Mouse (Mus musculus): Measurements from ENCODE around the gene Grik3. TPM values are rescaled to one million over a fixed set of nuclear protein-coding genes. Genes with fewer than 3 reads are reported as not detected.

Gene Grik3
- polyA plus RNA-seq, 1 experiment from 2014 or later, result not detected

DNA sequence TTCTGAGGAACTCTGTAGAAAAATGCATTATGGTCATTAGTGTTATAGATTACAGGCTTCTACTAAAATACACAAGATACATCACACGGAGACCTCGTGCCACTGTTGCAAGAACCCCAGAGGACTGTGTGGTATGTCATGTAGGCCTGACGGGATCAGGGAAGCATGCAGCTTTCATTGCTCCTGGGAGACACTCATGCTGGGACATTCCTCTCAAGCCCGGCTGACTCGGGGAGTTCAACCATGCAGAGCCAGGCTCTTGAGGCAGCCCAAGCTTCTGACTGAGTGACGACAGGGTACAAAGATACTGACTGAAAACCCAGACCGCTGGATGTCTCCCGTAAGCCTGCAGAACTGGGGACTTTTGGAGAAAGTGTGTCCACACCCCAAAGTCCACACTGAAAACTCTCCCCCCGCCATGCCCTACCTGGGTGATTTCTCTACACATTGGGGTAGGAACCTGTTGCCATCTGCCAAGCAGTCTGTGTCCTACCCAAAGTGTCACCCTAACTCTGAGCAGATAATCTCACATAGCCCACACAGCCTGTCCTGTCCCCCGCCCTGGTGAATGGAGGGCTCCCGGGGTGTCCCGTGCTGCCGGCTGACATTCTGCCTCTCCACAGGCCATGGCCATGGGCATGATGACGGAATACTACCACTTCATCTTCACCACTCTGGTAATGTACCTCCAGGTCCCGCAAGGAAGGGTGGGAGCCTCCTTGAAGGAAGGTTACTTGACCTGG, 150.6 kb downstream of the Grik3 start:
- Histone ChIP-seq H3K9ac (ENCODE audit: low read length) (no peak overlapping the region), H3K27ac (replicated peaks; ENCODE audit: low read depth, low read length) (no peak overlapping the region), H3K9me3 (ENCODE audit: control insufficient read depth, low read length) (no peaks in the 10 kb centered on the region), H3K27me3 (ENCODE audit: control insufficient read depth, insufficient read depth, low read length) (no peaks in the 10 kb centered on the region), H3K4me1 (ENCODE audit: control insufficient read depth, insufficient read depth, low read length) (no peaks in the 10 kb centered on the region), H3K4me3 (ENCODE audit: low read depth, low read length) (no peak overlapping the region), H3K36me3 (ENCODE audit: control insufficient read depth, insufficient read depth, low read length) (no peaks in the 10 kb centered on the region), H3K4me2 (ENCODE audit: low read depth, severe bottlenecking) (no peak overlapping the region)
- WGBS, result 89% methylated on average over 15 of the region's 15 CpGs
- ATAC-seq (ENCODE audit: insufficient number of reproducible peaks, low FRiP score, low TSS enrichment, low read depth) (no peak), DNase-seq (ENCODE audit: low spot score) (no peak)

DNA sequence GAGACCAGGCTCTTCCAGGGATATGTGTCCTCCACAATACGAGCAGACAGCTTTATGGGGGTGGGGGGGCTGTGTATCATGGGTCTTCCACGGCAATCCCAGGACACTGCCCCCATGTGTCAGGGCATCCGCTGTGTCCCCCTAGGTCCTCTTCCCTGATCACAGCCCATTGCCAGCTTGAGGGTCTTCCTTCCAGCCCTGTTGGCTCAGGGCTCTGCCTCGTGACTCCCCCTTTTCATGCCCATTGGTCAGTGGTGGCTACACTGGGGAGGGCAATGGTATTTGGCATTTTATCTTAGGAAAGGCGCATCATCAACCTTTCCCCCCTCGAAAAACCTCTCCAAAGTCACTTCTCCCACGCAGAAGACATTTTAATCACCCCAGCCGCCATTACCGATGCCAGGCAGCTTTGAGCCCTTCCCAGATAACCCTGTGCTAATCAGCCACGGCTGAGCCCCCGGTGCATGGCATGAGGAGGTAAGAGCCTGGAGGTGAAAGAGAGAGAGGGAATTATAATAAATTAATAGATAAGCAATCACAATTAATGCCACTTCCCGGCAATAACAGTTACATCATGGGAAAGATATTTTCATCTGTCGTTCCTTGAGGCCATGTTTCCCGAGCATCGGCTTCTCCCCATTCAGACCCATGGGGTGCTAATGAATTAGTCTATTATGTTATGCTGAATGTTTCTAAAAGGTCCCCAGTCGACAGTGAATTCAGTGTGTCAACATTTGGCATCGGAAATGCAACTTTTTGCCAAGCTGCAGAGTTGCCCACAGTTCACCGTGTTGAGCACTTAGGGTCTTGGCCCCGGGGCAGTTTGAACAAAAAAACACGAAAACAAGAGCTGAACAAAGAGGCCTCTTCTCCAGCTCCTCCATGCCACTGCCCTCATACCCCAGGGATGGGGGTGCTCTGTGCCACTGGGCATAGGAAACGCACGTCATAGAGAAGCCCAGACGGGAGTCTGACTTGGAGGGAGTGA, 154.4 kb downstream of the Grik3 start:
- no peak overlapping the region for H3K9ac ChIP-seq (ENCODE audit: low read length)
- H3K27ac ChIP-seq (replicated peaks; ENCODE audit: low read depth, low read length), result no peak overlapping the region
- WGBS, result 88% methylated on average over 23 of the region's 23 CpGs
- H3K36me3 ChIP-seq (ENCODE audit: control insufficient read depth, insufficient read depth, low read length), result no peaks in the 10 kb centered on the region
- no peaks in the 10 kb centered on the region for H3K4me1 ChIP-seq (ENCODE audit: control insufficient read depth, insufficient read depth, low read length)
- no peak overlapping the region for H3K4me3 ChIP-seq (ENCODE audit: low read depth, low read length)
- DNase-seq (ENCODE audit: low spot score) (no peak), ATAC-seq (ENCODE audit: insufficient number of reproducible peaks, low FRiP score, low TSS enrichment, low read depth) (no peak)
- H3K27me3 ChIP-seq (ENCODE audit: control insufficient read depth, insufficient read depth, low read length), result no peaks in the 10 kb centered on the region
- no peaks in the 10 kb centered on the region for H3K9me3 ChIP-seq (ENCODE audit: control insufficient read depth, low read length)
- no peak overlapping the region for H3K4me2 ChIP-seq (ENCODE audit: low read depth, severe bottlenecking)

DNA sequence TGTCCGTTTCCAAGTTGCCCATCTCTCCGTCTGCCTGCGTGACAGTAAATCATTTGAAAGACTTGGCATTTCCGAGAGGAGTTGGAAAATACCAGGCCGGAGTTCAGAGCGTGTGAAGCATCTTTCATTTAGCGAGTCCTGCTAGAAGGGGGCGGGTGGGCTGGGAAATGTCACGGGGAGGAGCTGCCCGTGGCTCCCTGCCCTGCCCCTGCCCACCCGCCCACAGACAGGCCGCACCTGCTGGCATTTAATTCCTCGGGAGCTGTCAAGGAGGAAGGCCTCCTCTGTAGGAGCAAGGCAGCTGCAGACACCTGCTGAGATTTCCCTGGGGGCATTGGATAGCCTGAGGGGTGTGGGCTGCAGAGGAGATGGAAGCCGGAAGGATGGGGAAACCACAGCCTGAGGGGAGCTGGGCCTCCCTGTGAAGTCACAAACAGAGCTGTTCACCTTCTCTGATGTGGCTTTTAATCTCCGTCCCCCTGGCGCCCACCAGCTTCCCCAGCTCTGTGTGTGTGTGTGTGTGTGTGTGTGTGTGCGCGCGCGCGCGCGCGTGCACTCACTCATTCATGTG, 161.3 kb downstream of the Grik3 start:
- Histone ChIP-seq H3K9ac (ENCODE audit: low read length) (no peak overlapping the region), H3K27me3 (ENCODE audit: control insufficient read depth, insufficient read depth, low read length) (no peaks in the 10 kb centered on the region), H3K27ac (replicated peaks; ENCODE audit: low read depth, low read length) (no peak overlapping the region), H3K4me2 (ENCODE audit: low read depth, severe bottlenecking) (no peak overlapping the region), H3K36me3 (ENCODE audit: control insufficient read depth, insufficient read depth, low read length) (no peaks in the 10 kb centered on the region), H3K4me1 (ENCODE audit: control insufficient read depth, insufficient read depth, low read length) (no peaks in the 10 kb centered on the region), H3K4me3 (ENCODE audit: low read depth, low read length) (no peak overlapping the region), H3K9me3 (ENCODE audit: control insufficient read depth, low read length) (no peaks in the 10 kb centered on the region)
- DNase-seq (ENCODE audit: low spot score) (peak; percentile 27), ATAC-seq (ENCODE audit: insufficient number of reproducible peaks, low FRiP score, low TSS enrichment, low read depth) (no peak)
- WGBS, result 45% methylated on average over 24 of the region's 24 CpGs

DNA sequence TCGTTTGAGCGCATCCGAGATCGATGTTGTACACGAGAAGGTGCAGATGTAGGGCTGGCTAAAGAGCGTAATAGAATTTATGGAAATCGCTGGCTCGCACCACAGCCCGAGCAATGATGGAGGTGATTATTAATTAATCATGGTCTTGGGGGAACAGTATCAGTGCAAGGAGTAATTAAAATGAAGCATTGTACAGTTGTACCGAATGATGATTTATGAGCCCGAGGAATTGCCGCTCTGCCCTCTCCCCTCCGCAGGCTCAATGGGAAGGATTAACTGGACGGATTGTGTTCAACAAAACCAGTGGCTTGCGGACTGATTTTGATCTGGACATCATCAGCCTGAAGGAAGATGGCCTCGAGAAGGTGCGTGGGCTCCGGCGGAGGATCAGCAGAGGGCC, 165.5 kb downstream of the Grik3 start:
- ATAC-seq (ENCODE audit: insufficient number of reproducible peaks, low FRiP score, low TSS enrichment, low read depth) (no peak), DNase-seq (ENCODE audit: low spot score) (no peak)
- Histone ChIP-seq H3K4me1 (ENCODE audit: control insufficient read depth, insufficient read depth, low read length) (no peaks in the 10 kb centered on the region), H3K4me2 (ENCODE audit: low read depth, severe bottlenecking) (no peak overlapping the region), H3K4me3 (ENCODE audit: low read depth, low read length) (no peak overlapping the region), H3K27ac (replicated peaks; ENCODE audit: low read depth, low read length) (no peak overlapping the region), H3K9ac (ENCODE audit: low read length) (no peak overlapping the region), H3K27me3 (ENCODE audit: control insufficient read depth, insufficient read depth, low read length) (no peaks in the 10 kb centered on the region), H3K36me3 (ENCODE audit: control insufficient read depth, insufficient read depth, low read length) (no peaks in the 10 kb centered on the region), H3K9me3 (ENCODE audit: control insufficient read depth, low read length) (no peaks in the 10 kb centered on the region)
- 88% methylated on average over 19 of the region's 19 CpGs for WGBS

DNA sequence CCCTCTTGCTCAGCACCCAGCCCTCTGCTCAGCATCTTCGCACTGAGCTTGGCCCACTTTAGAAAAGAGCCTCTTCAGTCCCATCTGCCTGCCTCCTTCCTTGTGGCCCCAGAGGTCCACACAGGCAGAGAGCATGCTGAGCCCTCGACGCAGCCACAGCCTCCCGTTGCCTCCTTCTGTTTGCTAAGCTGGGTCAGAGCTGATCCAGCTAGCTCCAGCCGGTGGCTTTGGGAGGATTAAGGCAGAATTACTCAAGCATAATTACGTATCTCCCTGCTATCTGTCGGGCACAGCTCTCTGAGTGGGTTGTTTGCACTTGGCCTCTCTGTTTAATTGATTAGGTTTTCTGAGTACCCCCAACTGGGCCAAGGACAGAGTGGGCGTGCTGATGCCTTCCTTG, 167.9 kb downstream of the Grik3 start:
- no peak overlapping the region for H3K4me2 ChIP-seq (ENCODE audit: low read depth, severe bottlenecking)
- H3K4me1 ChIP-seq (ENCODE audit: control insufficient read depth, insufficient read depth, low read length), result no peaks in the 10 kb centered on the region
- whole genome bisulfite sequencing, result 72% methylated on average over 8 of the region's 8 CpGs
- H3K9me3 ChIP-seq (ENCODE audit: control insufficient read depth, low read length), result no peaks in the 10 kb centered on the region
- H3K36me3 ChIP-seq (ENCODE audit: control insufficient read depth, insufficient read depth, low read length), result no peaks in the 10 kb centered on the region
- no peak for DNase-seq (ENCODE audit: low spot score)
- H3K27ac ChIP-seq (replicated peaks; ENCODE audit: low read depth, low read length), result no peak overlapping the region
- H3K9ac ChIP-seq (ENCODE audit: low read length), result no peak overlapping the region
- no peak overlapping the region for H3K4me3 ChIP-seq (ENCODE audit: low read depth, low read length)
- ATAC-seq (ENCODE audit: insufficient number of reproducible peaks, low FRiP score, low TSS enrichment, low read depth), result no peak
- H3K27me3 ChIP-seq (ENCODE audit: control insufficient read depth, insufficient read depth, low read length), result no peaks in the 10 kb centered on the region

DNA sequence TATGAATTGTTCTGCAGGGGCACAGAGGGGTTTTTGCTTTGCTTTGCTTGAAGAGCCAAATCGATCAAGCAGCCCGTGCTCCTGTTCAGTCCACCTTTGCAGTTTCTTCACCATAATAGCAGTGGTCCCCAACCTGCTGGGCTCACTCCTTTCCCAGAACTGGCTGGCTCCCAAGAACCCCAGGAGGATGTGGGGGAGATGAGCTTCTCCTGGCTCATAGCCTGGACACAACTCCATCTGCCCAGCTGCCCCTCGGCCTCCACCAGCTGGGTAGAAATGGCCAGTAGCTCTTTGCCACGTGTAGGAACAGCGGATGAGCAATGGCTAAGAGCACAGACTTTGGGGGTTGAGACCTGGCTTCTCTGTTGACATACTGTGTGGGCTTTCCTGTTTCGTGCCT, 171.5 kb downstream of the Grik3 start:
- Histone ChIP-seq H3K4me1 (ENCODE audit: control insufficient read depth, insufficient read depth, low read length) (peaks cover 5% of the 10 kb centered on the region; the same call in 1 of the 2 replicates), H3K4me2 (ENCODE audit: low read depth, severe bottlenecking) (no peak overlapping the region), H3K9ac (ENCODE audit: low read length) (no peak overlapping the region), H3K4me3 (ENCODE audit: low read depth, low read length) (no peak overlapping the region), H3K27ac (replicated peaks; ENCODE audit: low read depth, low read length) (no peak overlapping the region), H3K27me3 (ENCODE audit: control insufficient read depth, insufficient read depth, low read length) (no peaks in the 10 kb centered on the region), H3K9me3 (ENCODE audit: control insufficient read depth, low read length) (no peaks in the 10 kb centered on the region), H3K36me3 (ENCODE audit: control insufficient read depth, insufficient read depth, low read length) (no peaks in the 10 kb centered on the region)
- 86% methylated on average over 6 of the region's 6 CpGs for WGBS
- DNase-seq (ENCODE audit: low spot score) (no peak), ATAC-seq (ENCODE audit: insufficient number of reproducible peaks, low FRiP score, low TSS enrichment, low read depth) (no peak)

DNA sequence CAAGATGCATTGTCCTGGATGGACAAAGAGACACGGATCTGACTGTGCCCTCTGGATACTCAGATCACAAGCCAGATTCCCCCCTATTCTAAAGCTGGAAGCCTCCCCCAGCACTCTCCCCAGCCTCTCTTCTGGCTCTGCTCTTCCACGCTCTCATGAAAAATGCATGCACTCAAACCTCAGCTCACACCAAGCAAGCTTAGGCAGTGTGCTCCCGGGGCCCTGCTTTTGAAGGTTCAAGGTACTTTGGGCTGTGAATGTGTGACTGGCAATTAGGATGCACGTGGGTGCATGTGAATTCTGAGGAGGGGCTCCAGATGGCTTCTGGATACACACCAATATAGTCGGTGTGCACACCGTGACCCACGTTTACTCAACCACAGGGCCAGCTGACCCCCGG, 172.8 kb downstream of the Grik3 start:
- Histone ChIP-seq H3K27ac (replicated peaks; ENCODE audit: low read depth, low read length) (no peak overlapping the region), H3K9me3 (ENCODE audit: control insufficient read depth, low read length) (no peaks in the 10 kb centered on the region), H3K9ac (ENCODE audit: low read length) (no peak overlapping the region), H3K4me2 (ENCODE audit: low read depth, severe bottlenecking) (no peak overlapping the region), H3K27me3 (ENCODE audit: control insufficient read depth, insufficient read depth, low read length) (no peaks in the 10 kb centered on the region), H3K4me1 (ENCODE audit: control insufficient read depth, insufficient read depth, low read length) (peaks cover 5% of the 10 kb centered on the region; the same call in 1 of the 2 replicates), H3K36me3 (ENCODE audit: control insufficient read depth, insufficient read depth, low read length) (no peaks in the 10 kb centered on the region), H3K4me3 (ENCODE audit: low read depth, low read length) (no peak overlapping the region)
- no peak for ATAC-seq (ENCODE audit: insufficient number of reproducible peaks, low FRiP score, low TSS enrichment, low read depth)
- DNase-seq (ENCODE audit: low spot score), result no peak
- 74% methylated on average over 8 of the region's 8 CpGs for WGBS

DNA sequence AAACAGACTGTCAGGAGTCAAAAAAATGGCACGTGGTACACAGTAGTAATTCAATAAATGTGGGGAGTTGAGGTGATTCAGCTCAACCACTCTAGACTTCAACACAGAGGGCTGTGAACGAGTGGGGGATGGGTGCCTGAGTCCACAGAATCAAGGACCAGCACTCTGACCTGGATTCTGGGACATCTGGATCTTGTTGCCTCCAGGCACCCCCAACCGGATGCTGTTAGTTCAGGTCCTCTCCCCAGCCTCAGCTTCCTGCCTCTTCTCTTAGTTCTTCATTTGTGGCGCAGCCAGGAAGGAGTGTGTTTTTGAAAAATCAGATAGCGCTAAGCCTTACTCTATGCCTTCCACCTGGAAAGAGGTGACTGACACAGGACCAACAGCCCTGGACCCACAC, 175.5 kb downstream of the Grik3 start:
- ATAC-seq (ENCODE audit: insufficient number of reproducible peaks, low FRiP score, low TSS enrichment, low read depth) (no peak), DNase-seq (ENCODE audit: low spot score) (peak; percentile 71)
- Histone ChIP-seq H3K27ac (replicated peaks; ENCODE audit: low read depth, low read length) (no peak overlapping the region), H3K4me1 (ENCODE audit: control insufficient read depth, insufficient read depth, low read length) (peaks cover 5% of the 10 kb centered on the region; the same call in 1 of the 2 replicates), H3K4me3 (ENCODE audit: low read depth, low read length) (no peak overlapping the region), H3K36me3 (ENCODE audit: control insufficient read depth, insufficient read depth, low read length) (no peaks in the 10 kb centered on the region), H3K9ac (ENCODE audit: low read length) (no peak overlapping the region), H3K27me3 (ENCODE audit: control insufficient read depth, insufficient read depth, low read length) (no peaks in the 10 kb centered on the region), H3K4me2 (ENCODE audit: low read depth, severe bottlenecking) (no peak overlapping the region), H3K9me3 (ENCODE audit: control insufficient read depth, low read length) (no peaks in the 10 kb centered on the region)
- WGBS, result 32% methylated on average over 5 of the region's 5 CpGs
